Mouse (Mus musculus): ENCODE results near the gene Polr1d. TPM values are rescaled to one million over a fixed set of nuclear protein-coding genes. Genes with fewer than 3 reads are reported as not detected.

Gene Polr1d
- total RNA-seq, 2 experiments from 2014 or later, result 83.4 to 85.4 TPM

GRCm38 (mm10) chr5:147085201-147085894 lies 8.5 kb downstream of the Polr1d start:
- no peak for DNase-seq (ENCODE audit: low spot score)

DNA sequence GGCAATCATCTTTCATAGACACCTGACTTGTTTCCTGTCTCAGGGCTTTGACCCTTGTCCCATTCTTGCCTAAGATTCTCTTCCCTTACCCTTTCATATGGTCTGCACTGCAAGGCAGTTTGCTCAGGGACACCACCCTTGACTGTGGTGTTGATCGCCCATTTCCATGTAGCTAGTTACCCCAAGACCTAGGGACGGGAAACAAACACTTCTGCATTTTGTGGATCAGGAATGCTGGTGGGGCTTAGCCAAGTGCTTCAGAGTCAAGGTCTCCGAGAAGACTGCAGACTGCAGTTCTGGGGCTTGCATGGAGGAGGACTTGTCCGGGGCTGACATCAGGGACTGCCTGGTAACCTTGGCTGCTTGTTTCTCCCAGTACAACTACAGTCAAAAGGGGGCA lies 10.0 kb downstream of the Polr1d start:
- DNase-seq (ENCODE audit: low spot score), result no peak

DNA sequence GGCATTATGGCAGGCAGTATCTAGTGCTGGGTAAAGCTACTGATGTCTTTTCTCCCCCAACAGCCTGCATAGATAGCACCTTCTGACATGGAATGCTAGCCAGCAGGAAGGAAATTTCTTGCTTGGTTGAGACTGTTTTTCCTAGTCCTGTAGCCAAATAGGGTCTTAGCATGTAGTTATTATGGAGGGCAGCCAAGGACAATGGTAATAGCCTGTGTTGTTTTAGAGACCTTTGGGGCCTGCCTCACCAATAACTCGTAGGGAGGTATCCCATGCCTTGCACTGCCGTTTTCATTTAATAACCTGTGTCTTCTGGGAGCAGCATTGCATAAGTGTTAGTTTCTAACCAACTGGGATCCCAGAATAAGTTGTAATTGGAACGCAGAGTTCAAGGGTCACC lies 13.0 kb downstream of the Polr1d start:
- DNase-seq (ENCODE audit: low spot score), result no peak

GRCm38 (mm10) chr5:147090256-147090963 lies 13.6 kb downstream of the Polr1d start:
- DNase-seq (ENCODE audit: low spot score), result no peak

- no peak for DNase-seq (ENCODE audit: low spot score)
Observed at GRCm38 (mm10) chr5:147092448-147092847, 15.6 kb downstream of the Polr1d start.

DNA sequence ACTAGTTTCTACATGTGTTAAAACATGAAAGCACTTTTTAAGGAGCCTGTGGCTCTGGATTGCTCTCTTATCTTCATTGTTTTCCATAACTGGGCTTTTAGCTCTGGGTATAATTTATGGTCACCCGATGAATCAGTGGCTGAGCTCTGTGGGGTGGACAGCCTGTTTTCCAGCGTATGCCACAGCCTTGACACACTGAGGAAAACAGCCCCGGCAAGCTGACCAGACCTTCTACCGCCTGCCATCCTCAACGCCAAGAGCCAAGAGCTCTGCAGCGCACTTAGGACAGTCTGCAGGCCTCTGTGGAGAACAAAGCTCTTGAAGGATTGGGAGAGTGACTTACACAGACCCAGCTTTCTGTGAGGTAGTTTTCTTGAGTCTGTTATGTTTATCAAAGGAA lies 17.4 kb downstream of the Polr1d start:
- no peak for DNase-seq (ENCODE audit: low spot score)

DNA sequence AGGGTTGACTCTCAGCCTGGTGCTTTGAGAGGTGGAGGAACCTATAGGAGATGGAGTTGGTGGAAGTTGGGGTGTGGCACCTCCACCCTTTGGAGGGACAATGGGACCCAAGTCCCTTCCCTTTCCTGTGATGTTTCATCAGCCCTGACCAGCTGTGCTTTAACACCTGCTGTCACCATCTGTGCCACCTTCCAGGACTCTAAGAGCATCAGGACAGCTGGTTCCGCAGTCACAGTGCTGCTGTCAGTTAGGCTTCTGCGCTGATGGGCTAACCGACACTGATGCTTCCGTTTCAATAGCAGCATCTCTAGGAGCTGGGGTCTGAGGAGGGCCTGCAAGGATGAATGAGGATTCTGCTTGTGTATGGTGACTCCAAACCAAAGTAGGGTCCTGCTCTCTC lies 19.7 kb downstream of the Polr1d start:
- no peak for DNase-seq (ENCODE audit: low spot score)

DNA sequence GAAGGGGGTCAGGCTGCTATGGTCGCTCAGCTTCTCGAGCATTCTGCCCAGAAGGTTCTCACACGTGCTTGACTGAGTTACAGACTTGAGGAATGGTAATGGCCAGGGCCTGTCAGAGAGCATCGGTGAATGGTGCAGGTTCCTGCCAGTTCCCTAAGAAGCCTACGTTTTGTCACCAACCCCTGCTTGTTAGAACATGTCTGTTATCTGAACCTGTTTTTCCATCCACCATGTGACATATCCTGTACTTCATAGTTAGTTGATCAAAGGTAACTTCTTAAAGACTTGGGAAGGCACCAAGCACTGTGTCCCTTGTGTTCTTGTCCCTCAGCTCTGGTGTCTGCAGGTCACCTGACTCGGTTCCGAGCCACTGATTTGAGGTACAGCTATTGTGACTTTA lies 21.8 kb downstream of the Polr1d start:
- no peak for DNase-seq (ENCODE audit: low spot score)

- DNase-seq (ENCODE audit: low spot score), result no peak
Observed at GRCm38 (mm10) chr5:147100180-147100579, 23.3 kb downstream of the Polr1d start.

GRCm38 (mm10) chr5:147102295-147102694 lies 25.4 kb downstream of the Polr1d start:
- DNase-seq (ENCODE audit: low spot score), result no peak

DNA sequence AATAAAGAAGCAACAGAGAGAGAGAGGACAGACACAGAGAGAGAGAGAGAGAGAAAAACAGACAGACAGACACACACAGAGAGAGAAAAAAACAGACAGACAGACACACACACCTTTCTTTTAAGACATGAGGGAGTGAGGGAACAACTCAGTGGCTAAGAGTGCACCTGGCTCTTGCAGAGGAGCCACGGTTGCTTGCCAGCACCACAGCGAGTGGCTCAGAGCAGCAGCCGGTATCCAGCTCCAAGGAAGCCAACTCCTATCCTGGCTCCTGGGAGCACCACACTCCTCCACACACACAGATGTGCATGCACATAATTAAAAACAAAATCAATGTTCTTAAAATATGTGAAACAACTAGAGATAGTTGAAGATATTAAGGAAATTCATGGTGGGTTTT lies 30.4 kb downstream of the Polr1d start:
- no peak for DNase-seq (ENCODE audit: low spot score)

GRCm38 (mm10) chr5:147108861-147109591 lies 32.2 kb downstream of the Polr1d start:
- DNase-seq (ENCODE audit: low spot score), result no peak

DNA sequence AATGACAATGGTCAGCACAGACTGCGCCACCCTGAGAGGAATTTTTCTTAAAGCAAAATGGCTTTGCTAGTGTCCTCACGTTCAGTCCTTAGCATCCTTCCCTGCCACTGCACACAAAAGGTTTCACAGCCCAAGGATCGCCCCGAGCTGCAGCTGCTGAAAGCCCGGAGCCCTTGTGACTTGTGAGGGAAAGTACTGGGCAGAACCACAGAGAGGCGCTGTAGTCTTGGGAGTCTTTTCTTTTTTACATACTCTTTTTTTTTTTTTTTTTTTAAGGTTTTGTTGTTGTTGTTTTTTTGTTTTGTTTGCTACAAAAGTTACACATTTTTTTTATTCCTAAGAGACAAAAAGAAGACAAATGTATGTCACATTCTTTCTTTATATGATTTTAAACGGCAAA lies 37.9 kb downstream of the Polr1d start:
- DNase-seq (ENCODE audit: low spot score), result no peak

GRCm38 (mm10) chr5:147115631-147116030 lies 38.8 kb downstream of the Polr1d start:
- no peak for DNase-seq (ENCODE audit: low spot score)

- no peak for DNase-seq (ENCODE audit: low spot score)
Observed at GRCm38 (mm10) chr5:147117027-147117426, 40.2 kb downstream of the Polr1d start.

DNA sequence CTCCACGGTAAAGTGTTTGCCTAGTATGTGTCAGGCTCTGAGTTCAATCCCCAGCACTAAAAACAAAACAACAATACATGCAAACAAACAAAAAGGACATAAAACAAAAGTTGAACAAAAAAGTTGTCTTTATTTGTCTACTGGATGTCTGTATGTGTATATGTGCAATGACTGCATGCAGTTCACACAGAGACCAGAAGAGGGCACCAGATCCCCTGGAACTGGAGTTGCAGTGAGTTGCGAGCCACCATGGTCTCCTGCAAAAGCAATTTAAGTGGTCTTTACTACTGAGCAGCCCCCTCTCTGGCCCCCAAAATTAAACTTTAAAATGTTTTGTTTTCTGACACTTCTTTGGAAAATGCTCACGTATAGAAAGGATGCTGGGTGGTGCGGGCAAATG lies 44.3 kb downstream of the Polr1d start:
- DNase-seq (ENCODE audit: low spot score), result no peak

DNA sequence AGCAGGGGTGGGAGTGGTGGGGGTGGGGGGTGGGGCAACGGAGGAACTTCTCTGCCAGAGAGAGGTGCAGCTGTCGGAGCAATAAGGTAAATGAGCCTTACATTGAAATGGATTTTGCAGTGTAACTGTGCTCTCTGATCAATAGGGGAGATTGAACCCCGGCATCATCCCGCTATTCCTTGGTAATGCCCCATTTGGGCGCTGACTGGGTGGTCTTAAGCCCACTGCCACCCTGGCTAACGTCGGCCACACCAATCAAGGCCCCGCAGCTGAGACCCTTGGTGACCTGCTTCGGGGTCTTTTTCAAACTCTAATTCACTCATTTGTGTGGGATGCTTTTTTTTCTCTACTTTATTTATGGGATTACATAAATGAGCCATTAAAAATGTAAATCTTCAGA lies 47.9 kb downstream of the Polr1d start:
- no peak for DNase-seq (ENCODE audit: low spot score)

- no peak for DNase-seq (ENCODE audit: low spot score)
Observed at GRCm38 (mm10) chr5:147125542-147126185, 48.8 kb downstream of the Polr1d start.

- no peak for DNase-seq (ENCODE audit: low spot score)
Observed at GRCm38 (mm10) chr5:147127860-147128259, 51.0 kb downstream of the Polr1d start.

GRCm38 (mm10) chr5:147129484-147129883 lies 52.6 kb downstream of the Polr1d start:
- no peak for DNase-seq (ENCODE audit: low spot score)

- no peak for DNase-seq (ENCODE audit: low spot score)
Observed at GRCm38 (mm10) chr5:147131912-147132311, 55.1 kb downstream of the Polr1d start.

DNA sequence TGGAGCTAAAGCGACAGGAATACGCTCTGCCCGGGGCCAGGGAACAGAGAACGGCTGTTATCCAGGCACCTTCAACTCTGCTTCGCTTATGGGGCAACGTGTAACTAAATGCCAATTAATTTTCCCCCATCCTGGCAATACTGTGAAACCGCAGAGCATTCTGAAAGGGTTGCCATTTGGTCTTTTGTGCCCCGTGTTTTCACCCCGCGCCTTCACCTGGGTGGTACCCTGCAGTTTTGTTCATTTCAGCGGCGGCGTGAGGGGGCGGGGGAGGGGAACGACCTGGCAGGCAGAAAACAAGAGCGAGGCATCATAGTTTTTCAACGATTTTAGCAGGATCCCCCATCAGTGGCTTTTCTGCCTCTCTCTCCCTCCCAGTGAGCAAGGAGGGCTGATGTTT lies 56.8 kb downstream of the Polr1d start:
- no peak for DNase-seq (ENCODE audit: low spot score)
